Mouse (Mus musculus) bone marrow, adult 2 months (tissue): Measurements from ENCODE around the gene Pspn.

Experiments
- CTCF ChIP-seq: fragments of 200-500 bp; IDR thresholded peaks from 2 replicates; pipeline ENCODE4 v1.5.1; 2011; ENCODE audit warnings: low read length, control low read depth; ENCODE audit not compliant: control insufficient read depth, insufficient read depth
- POLR2A ChIP-seq: fragments of 200-500 bp; IDR thresholded peaks from 2 replicates; pipeline ENCODE4 v1.6.1; 2011; ENCODE audit warnings: low read depth, mild to moderate bottlenecking, control low read depth, low read length, borderline replicate concordance; ENCODE audit not compliant: control insufficient read depth

DNA sequence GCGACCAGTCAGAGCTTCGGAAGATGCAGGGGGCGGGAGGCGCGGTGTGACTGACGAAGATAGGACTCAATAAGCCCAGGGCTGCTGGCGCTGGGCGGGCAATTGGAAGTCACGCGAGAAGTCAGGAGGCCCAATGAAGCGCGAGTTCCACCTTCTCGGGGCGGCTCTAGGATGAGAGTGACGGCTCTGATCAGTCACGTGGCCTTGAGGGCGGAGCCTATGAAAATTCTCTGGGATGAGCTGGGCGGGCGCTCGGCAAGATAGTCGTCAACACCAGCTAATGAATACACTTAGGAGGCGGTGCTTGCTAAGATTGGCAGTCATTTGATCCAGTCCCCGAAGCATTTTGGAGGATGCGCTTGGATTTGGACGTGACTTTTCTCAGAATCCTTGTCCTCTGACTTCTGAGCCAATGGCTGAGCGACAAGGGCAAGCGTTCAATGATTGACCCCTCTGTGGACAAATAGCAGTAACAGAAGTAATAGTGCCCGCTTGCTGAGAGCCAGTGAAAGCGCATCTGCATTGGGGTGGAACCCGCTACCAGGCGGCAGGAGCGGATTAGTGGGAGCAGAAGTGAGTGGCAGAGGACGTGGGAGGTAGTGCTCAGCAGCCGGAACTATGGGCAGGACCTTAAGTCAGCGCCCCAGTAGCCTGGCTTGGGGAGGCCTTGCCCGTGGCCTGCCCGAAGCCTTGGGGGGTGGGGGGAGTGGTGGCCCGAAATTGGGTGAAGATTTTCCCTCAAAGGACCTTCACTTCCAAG, 32.0 kb upstream of the Pspn start:
- TF ChIP-seq CTCF, result no peak
- peak; percentile 96 for TF ChIP-seq POLR2A
